Mouse (Mus musculus) left cerebral cortex, adult 8-10 months (tissue): ENCODE data around the gene 4930535I16Rik. TPM values are rescaled to one million over a fixed set of nuclear protein-coding genes. Genes with fewer than 3 reads are reported as not detected.
A peak's percentile ranks its signal among the peaks of the same experiment; 100 is the strongest.
"Not testable (repeated sequence)": the region's sequence is repeated elsewhere in the genome, so short reads cannot be mapped to it uniquely, and the experiment has no call there.

Experiments
- DNase-seq, 2 experiments: peaks; one replicate each; pipeline ENCODE4 v3.0.0; 2022; ENCODE audit warnings: low spot score in 2 of 2
- total RNA-seq, 4 experiments: library from RNA; stranded (reverse); gene quantifications; 2 replicates each; pipeline ENCODE4 v1.2.4; 2022

Gene 4930535I16Rik
- not detected for total RNA-seq

DNA sequence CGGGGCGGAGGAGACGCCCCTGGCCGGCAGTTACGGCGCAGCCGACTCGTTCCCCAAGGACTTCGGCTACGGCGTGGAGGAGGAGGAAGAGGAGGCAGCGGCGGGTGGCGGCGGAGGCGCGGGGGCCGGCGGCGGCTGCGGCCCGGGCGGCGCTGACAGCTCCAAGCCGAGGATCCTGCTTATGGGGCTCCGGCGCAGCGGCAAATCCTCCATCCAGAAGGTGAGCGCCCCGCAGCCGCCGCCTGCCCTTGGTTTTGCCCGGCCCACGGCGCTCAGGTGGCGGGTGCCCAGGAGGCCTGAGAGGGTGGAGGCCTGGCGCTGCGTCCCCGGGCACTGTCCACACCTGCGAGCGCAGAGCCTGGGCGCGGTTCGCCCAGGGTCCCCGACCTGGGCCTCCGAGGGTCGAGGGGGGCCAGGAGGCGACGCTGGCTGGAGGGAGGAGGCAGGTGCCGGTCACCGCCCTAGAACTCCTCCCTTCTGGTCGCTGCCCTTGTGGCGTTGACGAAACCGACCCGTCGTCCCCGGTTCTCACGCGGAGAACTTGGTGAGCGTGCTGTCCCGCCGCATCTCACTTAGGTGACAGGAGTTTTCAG is at the start of gene 4930535I16Rik:
Gene 4930535I16Rik (minus strand): TSS at position 475 of the 593 bp plus-strand sequence.
- DNase-seq, result no peak

GRCm38 (mm10) chr4:123962721-123963120 is 44.9 kb upstream of the 4930535I16Rik start:
- DNase-seq, result no peak

GRCm38 (mm10) chr4:123960955-123961354 is 43.1 kb upstream of the 4930535I16Rik start:
- no peak for DNase-seq

- no peak for DNase-seq
These were observed 40.1 kb upstream of the 4930535I16Rik start for GRCm38 (mm10) chr4:123957891-123958290.

- no peak for DNase-seq
These were observed 39.6 kb upstream of the 4930535I16Rik start for GRCm38 (mm10) chr4:123957492-123957808.

- DNase-seq, result peak; percentile 30 to 67
These were observed 39.1 kb upstream of the 4930535I16Rik start for GRCm38 (mm10) chr4:123956703-123957491.

- no peak for DNase-seq
These were observed 34.2 kb upstream of the 4930535I16Rik start for GRCm38 (mm10) chr4:123952059-123952458.

- DNase-seq, result no peak
These were observed 31.8 kb upstream of the 4930535I16Rik start for GRCm38 (mm10) chr4:123949649-123950048.

GRCm38 (mm10) chr4:123948901-123949300 is 31.1 kb upstream of the 4930535I16Rik start:
- no peak for DNase-seq

GRCm38 (mm10) chr4:123947149-123947548 is 29.3 kb upstream of the 4930535I16Rik start:
- no peak for DNase-seq

- no peak for DNase-seq
These were observed 28.9 kb upstream of the 4930535I16Rik start for GRCm38 (mm10) chr4:123946701-123947100.

- DNase-seq, result not testable (repeated sequence)
These were observed 23.1 kb upstream of the 4930535I16Rik start for GRCm38 (mm10) chr4:123940878-123941277.

DNA sequence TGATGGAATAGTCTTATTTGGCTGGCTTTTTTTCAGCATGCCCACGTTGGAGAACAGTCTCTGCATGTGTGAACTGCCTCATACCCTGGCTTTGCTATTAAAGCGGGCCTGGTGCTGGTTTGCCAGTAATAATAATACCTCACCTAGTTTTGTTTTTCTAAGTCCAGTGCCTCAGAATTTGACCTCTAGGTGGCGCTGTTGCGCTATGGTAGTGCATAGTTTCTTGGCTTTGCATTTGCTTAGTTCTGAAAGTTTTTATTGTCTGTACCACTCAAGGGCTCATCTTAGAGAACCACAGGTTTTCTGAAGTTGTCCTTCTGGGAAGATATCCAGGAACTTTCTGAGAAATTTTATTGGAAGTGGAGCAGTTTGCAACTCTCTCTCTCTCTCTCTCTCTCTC is 22.0 kb upstream of the 4930535I16Rik start:
- DNase-seq, result peak; percentile 23 to 67

DNA sequence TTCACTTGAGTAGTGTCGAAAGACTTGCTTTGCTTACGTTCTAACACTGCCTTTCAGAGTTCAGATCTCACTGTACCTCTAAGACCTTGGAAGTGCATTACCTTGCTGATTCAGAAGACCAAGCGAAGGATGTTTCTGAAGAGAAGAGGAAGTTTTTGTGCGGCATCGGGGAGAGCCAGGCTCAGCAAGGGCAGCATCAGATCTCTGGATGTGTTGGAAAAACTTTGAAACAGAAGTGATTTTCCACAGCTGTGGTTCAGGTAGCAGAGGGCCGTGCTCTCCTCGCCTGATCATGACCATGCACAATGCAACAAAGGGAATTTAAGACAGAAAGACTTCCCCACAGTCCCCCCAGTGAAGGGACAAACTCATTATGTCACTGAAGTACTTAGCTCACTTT is 18.2 kb upstream of the 4930535I16Rik start:
- DNase-seq, result no peak

DNA sequence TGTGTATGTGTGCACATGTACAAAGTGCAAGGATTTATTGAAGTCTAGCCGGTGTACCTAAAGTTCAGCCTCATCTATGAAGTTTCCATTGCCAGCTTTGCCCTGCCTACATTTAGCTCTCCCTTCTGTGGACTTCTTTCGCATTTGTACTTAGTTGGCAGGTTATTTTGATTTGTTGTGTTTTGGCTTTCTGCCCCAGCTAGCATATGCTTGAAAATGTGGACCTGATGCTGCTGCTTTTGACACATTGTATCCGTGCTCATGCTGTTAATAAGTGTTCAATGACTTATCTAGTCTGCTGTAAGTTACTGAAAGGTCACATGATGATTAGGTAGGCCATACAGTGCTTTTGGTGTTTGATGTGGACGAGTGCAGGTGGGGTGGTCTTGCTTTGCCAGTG is 16.5 kb upstream of the 4930535I16Rik start:
- DNase-seq, result no peak

GRCm38 (mm10) chr4:123929994-123930393 is 12.2 kb upstream of the 4930535I16Rik start:
- DNase-seq, result no peak

DNA sequence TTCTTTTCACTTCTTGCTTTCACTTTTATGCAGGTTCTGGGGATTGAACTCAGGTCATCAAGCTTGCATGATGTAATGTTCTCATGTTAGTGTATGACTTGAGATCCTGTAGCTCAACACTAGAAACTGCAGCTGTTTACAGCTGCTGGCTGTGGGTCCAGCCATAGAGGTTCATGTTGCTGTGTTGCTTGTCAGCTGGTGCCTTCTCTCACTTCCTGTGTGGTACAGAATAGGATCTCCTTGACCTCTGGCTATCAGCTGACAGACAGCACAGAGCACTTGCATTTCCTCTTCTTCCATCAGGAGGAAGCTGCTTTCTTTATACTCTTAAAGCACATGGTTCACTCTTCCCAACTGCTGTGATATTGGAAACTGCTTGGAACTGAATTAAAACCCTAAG is 10.1 kb upstream of the 4930535I16Rik start:
- DNase-seq, result no peak

DNA sequence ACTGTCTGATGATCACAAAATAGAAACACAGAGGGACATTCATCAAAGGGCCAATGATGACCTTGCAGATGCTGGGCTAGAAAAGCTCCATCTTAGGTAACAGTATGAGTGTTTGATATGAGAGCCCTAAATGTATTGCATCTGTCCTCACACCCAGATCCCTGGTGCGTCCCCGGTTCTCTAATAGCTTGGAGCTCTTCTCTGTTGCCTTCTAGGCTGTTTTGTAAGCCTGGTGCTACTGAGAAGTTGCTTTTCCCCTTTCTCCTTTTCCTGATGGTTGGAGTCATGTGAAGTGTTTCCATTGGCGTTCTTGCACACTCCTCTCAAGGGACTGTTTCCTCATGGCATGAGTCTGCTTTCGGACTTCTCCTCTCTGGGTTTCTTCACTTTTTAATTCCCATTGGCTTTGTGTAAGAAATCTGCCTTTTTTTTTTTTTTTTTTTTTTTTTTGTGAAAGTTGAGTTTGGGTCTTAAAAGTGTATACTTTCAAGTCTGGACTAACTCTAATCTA is 3.3 kb upstream of the 4930535I16Rik start:
- DNase-seq, result no peak

DNA sequence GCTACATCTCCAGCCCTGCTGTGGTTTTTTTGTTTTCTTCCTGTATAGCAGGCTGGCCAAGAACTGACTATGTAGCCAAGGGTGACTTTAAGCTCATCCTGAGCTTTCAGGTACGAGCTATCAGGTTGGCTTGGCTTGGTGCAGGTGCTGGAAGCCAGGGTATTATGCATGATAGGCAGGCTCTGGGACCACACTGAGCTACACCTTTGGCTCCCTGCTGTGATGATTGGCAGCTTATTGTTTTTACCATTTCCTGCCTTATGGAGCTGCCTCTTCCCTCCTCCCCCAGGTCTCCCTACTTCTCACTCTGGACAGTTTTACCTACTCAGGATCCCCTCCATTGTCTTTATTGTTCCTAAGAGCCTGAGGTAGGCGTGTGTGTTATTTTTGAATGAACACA is 1.0 kb upstream of the 4930535I16Rik start:
- no peak for DNase-seq

DNA sequence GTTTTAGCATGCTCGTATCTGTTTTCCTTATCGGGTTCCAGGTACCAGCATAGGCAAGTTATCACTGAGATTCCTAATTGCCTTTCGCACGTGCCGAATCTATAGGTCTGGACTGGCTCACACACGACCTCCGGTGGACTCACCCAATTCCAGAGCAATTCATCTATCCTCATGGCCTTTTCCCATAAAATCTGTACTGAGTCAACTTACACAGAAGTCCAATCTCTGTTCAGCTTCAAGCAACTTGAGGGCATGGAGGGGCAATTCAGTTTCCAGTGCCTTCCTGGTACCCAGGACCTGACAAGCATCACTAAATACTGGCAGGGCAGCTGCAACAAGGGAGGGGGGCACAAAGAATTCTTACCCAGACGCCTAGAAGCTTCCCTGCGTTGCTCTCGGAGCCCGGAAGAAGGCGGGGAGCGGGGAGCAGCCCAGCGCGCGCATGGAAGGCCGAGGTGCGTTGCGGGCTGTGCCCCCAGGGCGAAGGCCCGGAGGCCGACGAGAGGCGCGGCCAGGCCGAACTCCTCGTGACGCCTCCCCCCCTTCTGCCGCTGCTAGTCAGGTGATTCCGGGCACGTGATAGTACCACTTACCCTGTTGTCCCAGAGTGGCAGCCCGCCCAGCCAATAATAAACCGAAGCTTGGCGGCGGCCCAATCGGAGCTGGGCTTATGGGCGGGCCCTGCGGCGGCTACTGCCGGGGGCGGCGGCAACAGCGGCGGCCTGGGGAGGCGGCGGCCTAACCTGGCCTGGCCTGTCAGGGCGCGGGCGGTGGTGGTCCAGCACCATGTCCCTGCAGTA is 874 bp downstream of the 4930535I16Rik start, which contains the start of gene Rragc:
Gene Rragc (plus strand): TSS at position 699 of the 800 bp plus-strand sequence.
- peak; percentile 99 to 100 for DNase-seq

GRCm38 (mm10) chr4:123912431-123912830 is 5.4 kb downstream of the 4930535I16Rik start:
- no peak for DNase-seq

DNA sequence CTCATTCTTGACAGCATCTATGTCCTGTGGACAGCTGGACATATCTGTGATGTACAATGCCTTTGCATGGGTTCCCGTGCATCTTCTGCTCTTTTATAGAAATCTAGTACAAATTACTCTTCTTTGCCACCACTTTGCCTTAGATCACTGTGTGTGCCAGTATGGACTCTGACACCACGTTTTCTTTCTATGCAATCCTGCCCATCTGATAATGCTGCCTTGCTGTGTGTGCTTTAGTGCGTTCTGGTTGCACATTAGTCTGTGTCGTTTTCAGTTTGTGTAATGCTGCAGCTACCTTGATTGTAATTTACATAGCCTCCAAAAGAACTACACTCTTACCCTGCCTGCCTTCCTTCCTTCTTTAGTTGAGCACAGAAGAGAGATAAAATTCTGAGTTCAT is 6.3 kb downstream of the 4930535I16Rik start:
- DNase-seq, result no peak
